Mouse (Mus musculus): ENCODE results near the gene Ugt1a10. TPM values are rescaled to one million over a fixed set of nuclear protein-coding genes. Genes with fewer than 3 reads are reported as not detected.
A peak's percentile ranks its signal among the peaks of the same experiment; 100 is the strongest.

Gene Ugt1a10
- polyA plus RNA-seq, 1 experiment from 2014 or later, result not detected

DNA sequence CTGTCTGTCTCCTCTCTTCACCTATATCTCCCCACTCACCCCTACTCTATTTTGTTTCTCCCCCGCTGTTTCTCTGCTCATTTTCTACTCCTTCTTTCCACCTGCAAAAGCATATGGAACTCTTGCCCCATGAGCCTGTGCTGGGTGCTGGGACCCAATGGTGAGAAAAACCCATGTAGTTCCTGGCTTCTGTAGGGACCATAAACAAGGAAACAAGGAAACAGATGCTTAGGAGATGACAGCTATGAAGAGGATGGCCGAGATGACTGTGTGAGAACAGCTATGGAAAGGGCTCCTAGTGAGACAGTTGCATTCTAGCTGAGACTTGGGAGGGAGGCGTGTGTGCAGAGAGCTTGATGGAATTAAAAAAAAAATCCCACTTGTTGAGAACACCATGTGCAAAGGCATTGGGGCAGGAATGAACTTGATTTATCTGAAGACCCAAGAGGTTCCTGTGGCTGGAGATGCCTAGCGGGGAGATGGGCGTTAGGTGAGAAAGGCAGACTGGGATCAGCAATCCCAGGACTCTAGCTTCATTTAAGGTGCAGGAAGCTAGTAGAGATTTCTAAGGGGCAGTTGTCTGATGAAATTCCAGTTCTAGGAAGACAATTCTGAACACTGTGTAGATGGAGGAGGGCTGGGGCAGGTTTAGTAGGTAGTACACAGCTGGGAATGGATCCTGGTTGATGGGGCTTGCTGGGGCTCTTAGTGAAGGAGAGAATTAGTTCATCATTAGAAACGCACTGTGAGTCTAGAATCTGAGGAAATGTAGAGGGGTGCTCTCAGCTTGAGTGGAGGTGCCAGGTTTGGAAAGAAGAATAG is 176.0 kb downstream of the Ugt1a10 start:
- H3K27me3 ChIP-seq (ENCODE audit: control insufficient read depth, insufficient read depth, low read length), result no peaks in the 10 kb centered on the region
- no peak overlapping the region for H3K4me3 ChIP-seq (ENCODE audit: low read depth, low read length)
- no peaks in the 10 kb centered on the region for H3K4me1 ChIP-seq (ENCODE audit: control insufficient read depth, insufficient read depth, low read length)
- WGBS, result 75% methylated on average over 6 of the region's 6 CpGs
- peaks cover 95% of the 10 kb centered on the region for H3K9me3 ChIP-seq (ENCODE audit: control insufficient read depth, low read depth, low read length)
- H3K36me3 ChIP-seq (ENCODE audit: control insufficient read depth, insufficient read depth, low read length), result no peaks in the 10 kb centered on the region
- no peak overlapping the region for H3K9ac ChIP-seq (replicated peaks; ENCODE audit: low read depth, low read length)
- H3K27ac ChIP-seq (ENCODE audit: low read length), result no peak overlapping the region
- no peak overlapping the region for H3K4me2 ChIP-seq (replicated peaks; ENCODE audit: low read depth, low read length)
- ATAC-seq (ENCODE audit: insufficient number of reproducible peaks, insufficient read depth, low FRiP score, low read depth), result no peak

GRCm38 (mm10) chr1:88231803-88232499 is 176.8 kb downstream of the Ugt1a10 start:
- H3K36me3 ChIP-seq (ENCODE audit: control insufficient read depth, insufficient read depth, low read length), result no peaks in the 10 kb centered on the region
- H3K9me3 ChIP-seq (ENCODE audit: control insufficient read depth, low read depth, low read length), result peaks cover 90% of the 10 kb centered on the region
- H3K4me3 ChIP-seq (ENCODE audit: low read depth, low read length), result no peak overlapping the region
- H3K4me2 ChIP-seq (replicated peaks; ENCODE audit: low read depth, low read length), result no peak overlapping the region
- H3K27me3 ChIP-seq (ENCODE audit: control insufficient read depth, insufficient read depth, low read length), result no peaks in the 10 kb centered on the region
- H3K9ac ChIP-seq (replicated peaks; ENCODE audit: low read depth, low read length), result no peak overlapping the region
- no peak for ATAC-seq (ENCODE audit: insufficient number of reproducible peaks, insufficient read depth, low FRiP score, low read depth)
- H3K4me1 ChIP-seq (ENCODE audit: control insufficient read depth, insufficient read depth, low read length), result no peaks in the 10 kb centered on the region
- H3K27ac ChIP-seq (ENCODE audit: low read length), result no peak overlapping the region
- WGBS, result 66% methylated on average over 7 of the region's 7 CpGs

DNA sequence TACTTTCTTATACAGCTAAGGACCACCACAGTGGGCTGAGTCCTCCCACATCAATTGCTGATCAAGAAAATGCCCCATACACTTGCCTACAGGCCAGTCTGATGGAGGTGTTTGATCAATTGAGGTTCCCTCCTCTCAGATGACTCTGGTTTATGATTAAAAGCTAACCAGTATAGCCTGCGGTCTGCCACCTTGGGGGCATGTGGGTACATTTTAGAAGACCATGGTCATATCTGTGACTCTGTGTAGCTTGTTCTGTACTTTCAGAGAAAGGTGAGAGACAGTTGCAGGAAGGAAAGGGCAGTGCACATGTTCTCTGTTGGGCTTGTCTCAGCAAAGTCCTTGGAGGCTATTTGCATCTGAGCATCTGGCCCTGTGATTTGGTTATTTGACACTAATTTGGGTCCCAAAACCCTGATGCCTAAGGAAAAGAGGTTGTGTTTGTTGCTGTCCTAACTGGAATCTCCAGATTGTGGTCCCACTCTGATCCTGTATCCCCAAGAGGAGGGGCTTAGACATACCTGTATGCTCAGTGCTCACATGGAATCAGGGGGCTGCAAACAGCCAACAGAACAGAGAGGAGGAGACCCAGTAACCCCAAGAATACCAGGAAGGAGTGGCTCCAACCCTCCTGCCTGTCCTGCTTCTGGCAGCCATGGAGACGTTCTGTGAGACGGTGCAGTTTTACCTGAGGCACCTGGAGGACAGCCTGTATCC is 177.6 kb downstream of the Ugt1a10 start:
- no peak for ATAC-seq (ENCODE audit: insufficient number of reproducible peaks, insufficient read depth, low FRiP score, low read depth)
- no peaks in the 10 kb centered on the region for H3K36me3 ChIP-seq (ENCODE audit: control insufficient read depth, insufficient read depth, low read length)
- H3K4me3 ChIP-seq (ENCODE audit: low read depth, low read length), result no peak overlapping the region
- no peak overlapping the region for H3K9ac ChIP-seq (replicated peaks; ENCODE audit: low read depth, low read length)
- no peak overlapping the region for H3K27ac ChIP-seq (ENCODE audit: low read length)
- no peak overlapping the region for H3K4me2 ChIP-seq (replicated peaks; ENCODE audit: low read depth, low read length)
- H3K9me3 ChIP-seq (ENCODE audit: control insufficient read depth, low read depth, low read length), result peaks cover 89% of the 10 kb centered on the region
- H3K4me1 ChIP-seq (ENCODE audit: control insufficient read depth, insufficient read depth, low read length), result no peaks in the 10 kb centered on the region
- no peaks in the 10 kb centered on the region for H3K27me3 ChIP-seq (ENCODE audit: control insufficient read depth, insufficient read depth, low read length)
- 57% methylated on average over 3 of the region's 3 CpGs for WGBS

DNA sequence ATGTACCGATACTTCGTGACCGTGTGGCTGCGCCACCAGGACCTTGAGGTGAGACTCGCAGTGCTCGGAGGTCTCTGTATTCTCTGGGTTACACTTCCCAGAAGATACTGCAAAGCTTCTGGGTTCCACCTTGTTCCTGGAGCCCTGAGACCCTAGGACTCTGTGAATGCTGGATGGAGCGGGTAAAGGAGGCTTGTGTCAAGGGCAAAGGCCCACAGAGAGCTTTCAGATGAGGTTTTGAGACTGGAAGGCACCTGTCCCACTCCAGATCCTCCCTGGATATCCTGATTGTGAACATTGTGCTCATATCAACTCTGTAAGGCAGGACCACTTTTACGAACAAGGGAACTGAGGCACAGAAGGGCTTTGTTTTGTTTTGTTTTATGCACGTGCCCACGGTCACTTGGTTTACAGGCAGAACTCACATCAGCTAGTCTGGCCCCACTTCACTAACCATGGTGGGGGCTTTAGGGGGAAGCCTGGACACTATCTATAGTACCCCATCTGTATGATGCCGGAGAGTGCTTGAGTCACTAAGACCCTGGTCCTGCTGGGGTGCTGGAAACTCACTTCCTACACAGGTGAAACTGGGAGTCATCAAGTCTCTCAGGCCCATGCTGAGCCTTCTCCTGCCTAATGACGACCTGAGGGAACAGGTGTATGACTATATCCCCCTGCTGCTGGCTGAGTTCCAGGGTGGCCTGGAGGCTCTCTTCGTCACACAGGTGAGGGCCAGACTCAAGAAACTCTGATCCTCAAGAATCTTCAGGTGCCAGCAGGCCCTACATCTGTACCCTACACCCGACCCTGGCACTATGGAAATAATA is 178.4 kb downstream of the Ugt1a10 start:
- H3K4me1 ChIP-seq (ENCODE audit: control insufficient read depth, insufficient read depth, low read length), result no peaks in the 10 kb centered on the region
- no peak overlapping the region for H3K4me2 ChIP-seq (replicated peaks; ENCODE audit: low read depth, low read length)
- no peaks in the 10 kb centered on the region for H3K36me3 ChIP-seq (ENCODE audit: control insufficient read depth, insufficient read depth, low read length)
- H3K4me3 ChIP-seq (ENCODE audit: low read depth, low read length), result no peak overlapping the region
- 67% methylated on average over 14 of the region's 14 CpGs for WGBS
- ATAC-seq (ENCODE audit: insufficient number of reproducible peaks, insufficient read depth, low FRiP score, low read depth), result 0 out of 2 replicates have a peak, but pooled peaks have one; percentile 4
- peaks cover 89% of the 10 kb centered on the region for H3K9me3 ChIP-seq (ENCODE audit: control insufficient read depth, low read depth, low read length)
- H3K27ac ChIP-seq (ENCODE audit: low read length), result no peak overlapping the region
- H3K9ac ChIP-seq (replicated peaks; ENCODE audit: low read depth, low read length), result no peak overlapping the region
- no peaks in the 10 kb centered on the region for H3K27me3 ChIP-seq (ENCODE audit: control insufficient read depth, insufficient read depth, low read length)

DNA sequence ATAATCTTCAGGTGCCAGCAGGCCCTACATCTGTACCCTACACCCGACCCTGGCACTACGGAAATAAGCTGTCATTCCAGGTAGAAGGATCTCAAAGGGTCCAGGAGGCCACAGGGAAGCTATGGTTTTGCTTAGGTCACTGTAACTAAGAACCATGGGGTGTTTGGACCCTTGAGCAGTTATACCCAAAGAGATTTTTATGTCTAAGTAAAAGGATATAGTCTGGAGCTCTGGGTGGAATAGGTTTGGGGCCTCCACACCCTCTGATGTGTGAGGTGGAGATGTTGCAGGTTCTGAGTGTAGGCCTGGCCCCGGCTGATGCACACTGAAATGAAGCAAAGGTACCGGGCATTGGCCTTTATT is 179.0 kb downstream of the Ugt1a10 start:
- Histone ChIP-seq H3K27ac (ENCODE audit: low read length) (no peak overlapping the region), H3K27me3 (ENCODE audit: control insufficient read depth, insufficient read depth, low read length) (no peaks in the 10 kb centered on the region), H3K4me2 (replicated peaks; ENCODE audit: low read depth, low read length) (no peak overlapping the region), H3K9me3 (ENCODE audit: control insufficient read depth, low read depth, low read length) (peaks cover 89% of the 10 kb centered on the region), H3K4me3 (ENCODE audit: low read depth, low read length) (no peak overlapping the region), H3K36me3 (ENCODE audit: control insufficient read depth, insufficient read depth, low read length) (no peaks in the 10 kb centered on the region), H3K4me1 (ENCODE audit: control insufficient read depth, insufficient read depth, low read length) (no peaks in the 10 kb centered on the region), H3K9ac (replicated peaks; ENCODE audit: low read depth, low read length) (no peak overlapping the region)
- 64% methylated on average over 4 of the region's 4 CpGs for WGBS
- no peak for ATAC-seq (ENCODE audit: insufficient number of reproducible peaks, insufficient read depth, low FRiP score, low read depth)

GRCm38 (mm10) chr1:88234646-88235045 is 179.5 kb downstream of the Ugt1a10 start:
- H3K27me3 ChIP-seq (ENCODE audit: control insufficient read depth, insufficient read depth, low read length), result no peaks in the 10 kb centered on the region
- H3K4me3 ChIP-seq (ENCODE audit: low read depth, low read length), result no peak overlapping the region
- ATAC-seq (ENCODE audit: insufficient number of reproducible peaks, insufficient read depth, low FRiP score, low read depth), result no peak
- H3K4me2 ChIP-seq (replicated peaks; ENCODE audit: low read depth, low read length), result no peak overlapping the region
- H3K4me1 ChIP-seq (ENCODE audit: control insufficient read depth, insufficient read depth, low read length), result no peaks in the 10 kb centered on the region
- H3K9ac ChIP-seq (replicated peaks; ENCODE audit: low read depth, low read length), result no peak overlapping the region
- 44% methylated on average over 5 of the region's 5 CpGs for WGBS
- peaks cover 88% of the 10 kb centered on the region for H3K9me3 ChIP-seq (ENCODE audit: control insufficient read depth, low read depth, low read length)
- H3K27ac ChIP-seq (ENCODE audit: low read length), result no peak overlapping the region
- H3K36me3 ChIP-seq (ENCODE audit: control insufficient read depth, insufficient read depth, low read length), result no peaks in the 10 kb centered on the region

DNA sequence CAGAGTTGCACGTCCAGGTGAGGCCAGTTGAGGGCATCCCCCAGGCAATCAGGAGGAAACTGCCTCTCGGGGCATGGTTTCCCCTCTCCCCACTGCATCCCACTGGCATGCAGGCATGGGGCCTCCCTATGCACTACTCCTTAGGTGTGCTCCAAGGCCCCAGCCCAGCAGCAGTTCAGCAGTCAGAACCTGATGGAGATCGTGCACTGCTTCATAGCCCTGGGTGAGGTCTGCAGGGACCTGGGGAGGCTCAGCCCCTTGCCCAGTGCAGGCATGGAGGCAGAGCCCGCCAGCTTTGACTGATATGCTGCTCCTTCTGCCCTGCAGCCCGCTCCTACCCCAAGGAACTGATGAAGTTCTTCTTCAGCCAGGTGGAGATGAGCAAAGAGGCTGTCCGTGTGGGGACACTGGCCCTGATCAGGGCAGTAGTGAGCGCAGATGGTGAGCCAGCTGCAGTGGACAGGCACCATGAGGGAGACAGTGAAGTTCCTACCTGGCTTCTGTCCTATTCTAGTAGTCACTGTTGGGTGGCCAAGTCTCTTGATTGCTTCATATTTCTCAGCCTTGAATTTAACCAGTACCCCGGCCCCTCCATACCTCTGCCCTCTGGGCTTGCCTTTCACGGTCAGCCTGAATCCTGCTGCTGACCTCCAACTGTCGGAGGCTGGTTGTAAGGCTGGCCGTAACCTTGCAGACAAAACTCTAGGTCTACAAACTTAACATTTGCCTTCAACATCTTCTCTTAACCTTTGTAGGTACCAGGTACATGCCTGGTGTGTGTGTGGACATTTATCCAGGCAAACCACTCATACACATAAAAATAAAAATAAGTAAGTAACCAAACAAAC is 180.1 kb downstream of the Ugt1a10 start:
- no peak overlapping the region for H3K27ac ChIP-seq (ENCODE audit: low read length)
- no peaks in the 10 kb centered on the region for H3K4me1 ChIP-seq (ENCODE audit: control insufficient read depth, insufficient read depth, low read length)
- ATAC-seq (ENCODE audit: insufficient number of reproducible peaks, insufficient read depth, low FRiP score, low read depth), result peak; percentile 0; the same call in 1 of the 2 replicates
- H3K27me3 ChIP-seq (ENCODE audit: control insufficient read depth, insufficient read depth, low read length), result no peaks in the 10 kb centered on the region
- peaks cover 88% of the 10 kb centered on the region for H3K9me3 ChIP-seq (ENCODE audit: control insufficient read depth, low read depth, low read length)
- WGBS, result 64% methylated on average over 11 of the region's 11 CpGs
- no peak overlapping the region for H3K9ac ChIP-seq (replicated peaks; ENCODE audit: low read depth, low read length)
- H3K36me3 ChIP-seq (ENCODE audit: control insufficient read depth, insufficient read depth, low read length), result no peaks in the 10 kb centered on the region
- H3K4me2 ChIP-seq (replicated peaks; ENCODE audit: low read depth, low read length), result no peak overlapping the region
- H3K4me3 ChIP-seq (ENCODE audit: low read depth, low read length), result no peak overlapping the region

Measured in stomach, embryonic 14.5 days (tissue).